Mouse (Mus musculus) heart, postnatal 0 days (tissue): Measurements from ENCODE around the gene Ern1. TPM values are rescaled to one million over a fixed set of nuclear protein-coding genes. Genes with fewer than 3 reads are reported as not detected.

Experiments
- ATAC-seq: fragments of 200-750 bp; cut with Nextera tagmentation; 2 replicates; pipeline ENCODE4 v1.8.0; 2017; ENCODE audit warnings: low read depth, moderate number of reproducible peaks, moderate library complexity; ENCODE audit not compliant: insufficient read depth
- DNase-seq: peaks from one replicate; pipeline ENCODE4 v3.0.0-alpha.2; 2016; ENCODE audit warnings: low spot score
- H3K27ac ChIP-seq: fragments of 300-500 bp; sonication (generic); 2 replicates; pipeline ENCODE4 v1.5.1; 2014; ENCODE audit warnings: low read depth, mild to moderate bottlenecking
- H3K27me3 ChIP-seq: fragments of 300-500 bp; sonication (generic); 2 replicates; pipeline ENCODE4 v1.6.1; 2014; ENCODE audit warnings: low read length, mixed read lengths; ENCODE audit not compliant: control insufficient read depth, insufficient read depth
- H3K36me3 ChIP-seq: fragments of 300-500 bp; sonication (generic); replicated peaks from 2 replicates; pipeline ENCODE4 v1.6.1; 2014; ENCODE audit warnings: low read length, mixed read lengths; ENCODE audit not compliant: control insufficient read depth, insufficient read depth
- H3K4me1 ChIP-seq: fragments of 300-500 bp; sonication (generic); 2 replicates; pipeline ENCODE4 v1.6.1; 2014; ENCODE audit warnings: antibody characterized with exemption; ENCODE audit not compliant: control insufficient read depth, insufficient read depth
- H3K4me2 ChIP-seq: fragments of 300-500 bp; sonication (generic); 2 replicates; pipeline ENCODE4 v1.6.1; 2014; ENCODE audit warnings: low read depth, mild to moderate bottlenecking, low read length, moderate library complexity
- H3K4me3 ChIP-seq: fragments of 300-500 bp; sonication (generic); 2 replicates; pipeline ENCODE4 v1.5.1; 2014; ENCODE audit warnings: low read depth, low read length
- H3K9ac ChIP-seq: fragments of 300-500 bp; sonication (generic); replicated peaks from 2 replicates; pipeline ENCODE4 v1.6.1; 2014; ENCODE audit warnings: low read depth, low read length, mixed read lengths
- H3K9me3 ChIP-seq: fragments of 300-500 bp; sonication (generic); replicated peaks from 2 replicates; pipeline ENCODE4 v1.6.1; 2016; ENCODE audit warnings: low read length; ENCODE audit not compliant: control insufficient read depth
- CTCF ChIP-seq: IDR thresholded peaks from 2 replicates; pipeline ENCODE4 v1.5.1; 2016; ENCODE audit warnings: antibody characterized with exemption, control low read depth, low read depth
- EP300 ChIP-seq: IDR thresholded peaks from 2 replicates; pipeline ENCODE4 v1.6.1; 2016; ENCODE audit warnings: antibody characterized with exemption, low read depth
- WGBS: fragments of 180-500 bp; shearing (Covaris S2); extraction: QIAGEN DNeasy Blood & Tissue Kit; methylation state at CpG from one replicate; pipeline ENCODE4 v1.1.7; 2014; 5-methylcytosine and 5-hydroxymethylcytosine counted together
- polyA plus RNA-seq: library from polyadenylated mRNA; unstranded; fragments of >200 nt; fragmentation: Nextera tagmentation; extraction: Ambion mirVana; gene quantifications from 2 replicates; pipeline ENCODE4 v1.2.1, GENCODE M21; 2015
- total RNA-seq: library from RNA; depleted of rRNA; stranded (reverse); fragments of >200 nt; gene quantifications from 2 replicates; pipeline ENCODE4 v1.2.3, GENCODE M21; 2014; ENCODE audit warnings: low replicate concordance

Gene Ern1
- total and polyA plus RNA-seq, 2 experiments from 2014 or later = 2.6 to 5.0 TPM

- Histone ChIP-seq H3K4me1 (no peaks in the 10 kb centered on the region), H3K27ac (no peak overlapping the region), H3K27me3 (no peaks in the 10 kb centered on the region), H3K9me3 (no peaks in the 10 kb centered on the region), H3K4me2 (no peak overlapping the region), H3K9ac (no peak overlapping the region), H3K36me3 (peaks cover 51% of the 10 kb centered on the region), H3K4me3 (no peak overlapping the region)
- ATAC-seq (no peak), DNase-seq (no peak)
- 95% methylated on average over 4 of the region's 4 CpGs for WGBS
- TF ChIP-seq CTCF = no peak
- TF ChIP-seq EP300 = no peak
Measured at GRCm38 (mm10) chr11:106529113-106529512, 41.5 kb upstream of the Ern1 start.

- H3K4me2 ChIP-seq = no peak overlapping the region
- TF ChIP-seq EP300 = no peak
- no peak for TF ChIP-seq CTCF
- H3K4me3 ChIP-seq = no peak overlapping the region
- no peak overlapping the region for H3K9ac ChIP-seq
- no peaks in the 10 kb centered on the region for H3K27me3 ChIP-seq
- H3K36me3 ChIP-seq = peaks cover 44% of the 10 kb centered on the region
- H3K27ac ChIP-seq = no peak overlapping the region
- H3K4me1 ChIP-seq = no peaks in the 10 kb centered on the region
- WGBS = 44% methylated on average over 1 of the region's 1 CpGs
- DNase-seq (no peak), ATAC-seq (no peak)
- no peaks in the 10 kb centered on the region for H3K9me3 ChIP-seq
Measured at GRCm38 (mm10) chr11:106527926-106528325, 40.3 kb upstream of the Ern1 start.

GRCm38 (mm10) chr11:106527147-106527821 is 39.6 kb upstream of the Ern1 start:
- Histone ChIP-seq H3K36me3 (peaks cover 37% of the 10 kb centered on the region), H3K9me3 (no peaks in the 10 kb centered on the region), H3K9ac (no peak overlapping the region), H3K27ac (no peak overlapping the region), H3K27me3 (no peaks in the 10 kb centered on the region), H3K4me3 (no peak overlapping the region), H3K4me2 (no peak overlapping the region), H3K4me1 (no peaks in the 10 kb centered on the region)
- 78% methylated on average over 10 of the region's 10 CpGs for WGBS
- no peak for DNase-seq
- no peak for TF ChIP-seq CTCF
- TF ChIP-seq EP300 = no peak
- ATAC-seq = no peak

GRCm38 (mm10) chr11:106522538-106522937 is 34.9 kb upstream of the Ern1 start:
- H3K4me2 ChIP-seq = no peak overlapping the region
- no peak overlapping the region for H3K27ac ChIP-seq
- ATAC-seq (no peak), DNase-seq (no peak)
- WGBS = 64% methylated on average over 3 of the region's 3 CpGs
- no peak overlapping the region for H3K9ac ChIP-seq
- no peak overlapping the region for H3K4me3 ChIP-seq
- H3K4me1 ChIP-seq = peaks cover 5% of the 10 kb centered on the region; the same call in 1 of the 2 replicates
- TF ChIP-seq CTCF (peak; percentile 28; the same call in 1 of the 2 replicates), EP300 (no peak)
- no peaks in the 10 kb centered on the region for H3K9me3 ChIP-seq
- H3K27me3 ChIP-seq = no peaks in the 10 kb centered on the region
- H3K36me3 ChIP-seq = peaks cover 20% of the 10 kb centered on the region; the same call in 1 of the 2 replicates

- Histone ChIP-seq H3K9ac (no peak overlapping the region), H3K4me3 (no peak overlapping the region), H3K36me3 (peaks cover 20% of the 10 kb centered on the region; the same call in 1 of the 2 replicates), H3K9me3 (no peaks in the 10 kb centered on the region), H3K27me3 (no peaks in the 10 kb centered on the region), H3K4me1 (peaks cover 5% of the 10 kb centered on the region; the same call in 1 of the 2 replicates), H3K4me2 (no peak overlapping the region), H3K27ac (peak overlapping the region; percentile 45; the same call in 1 of the 2 replicates)
- 46% methylated on average over 4 of the region's 4 CpGs for WGBS
- TF ChIP-seq EP300 = no peak
- no peak for TF ChIP-seq CTCF
- DNase-seq (peak; percentile 31), ATAC-seq (peak; percentile 51)
Measured at GRCm38 (mm10) chr11:106521612-106522011, 34.0 kb upstream of the Ern1 start.
